Mouse (Mus musculus) MEL (cell line): Measurements from ENCODE around the gene Slc16a13. TPM values are rescaled to one million over a fixed set of nuclear protein-coding genes. Genes with fewer than 3 reads are reported as not detected.

ENCODE experiments used
- DNase-seq: peaks from one replicate; pipeline ENCODE4 v3.0.0; 2011; ENCODE audit warnings: low read depth, low spot score
- H3K27ac ChIP-seq: 2 replicates; pipeline ENCODE4 v1.5.1; 2012; ENCODE audit warnings: low read depth, mild to moderate bottlenecking, control low read depth, low read length, moderate library complexity; ENCODE audit not compliant: control insufficient read depth
- H3K27me3 ChIP-seq, 2 experiments: fragments of 150-350 bp in 1 of 2; sonication (generic) in 1 of 2; 2 replicates each; pipeline ENCODE4 v1.6.1; 2012; ENCODE audit warnings: low read length in 2 of 2, mild to moderate bottlenecking in 2 of 2, improper control_type of control experiment in 1 of 2, moderate library complexity in 1 of 2; ENCODE audit not compliant: insufficient read depth in 2 of 2, control insufficient read depth in 1 of 2
- H3K36me3 ChIP-seq, 2 experiments: 2 replicates each; pipeline ENCODE4 v1.6.1; 2012 to 2014; ENCODE audit warnings: low read length in 2 of 2, improper control_type of control experiment in 1 of 2, inconsistent platforms in 1 of 2, mild to moderate bottlenecking in 1 of 2; ENCODE audit not compliant: insufficient read depth in 2 of 2, control insufficient read depth in 1 of 2
- H3K4me1 ChIP-seq, 2 experiments: fragments of 150-350 bp in 1 of 2; sonication (generic) in 1 of 2; 2 replicates each; pipeline ENCODE4 v1.6.1; 2012; ENCODE audit warnings: low read length in 2 of 2, improper control_type of control experiment in 1 of 2, mild to moderate bottlenecking in 1 of 2; ENCODE audit not compliant: insufficient read depth in 2 of 2, control insufficient read depth in 1 of 2
- H3K4me3 ChIP-seq, 2 experiments: fragments of 150-350 bp in 1 of 2; sonication (generic) in 1 of 2; 2 replicates each; pipeline ENCODE4 v1.5.1; 2012; ENCODE audit warnings: low read depth in 2 of 2, low read length in 2 of 2, mild to moderate bottlenecking in 2 of 2, moderate library complexity in 2 of 2, control low read depth in 1 of 2, improper control_type of control experiment in 1 of 2; ENCODE audit not compliant: control insufficient read depth in 1 of 2, insufficient read depth in 1 of 2
- H3K79me2 ChIP-seq: 2 replicates; pipeline ENCODE4 v1.6.1; 2012; ENCODE audit warnings: mild to moderate bottlenecking, low read length, moderate library complexity; ENCODE audit not compliant: control insufficient read depth, poor library complexity, insufficient read depth
- H3K9ac ChIP-seq: 2 replicates; pipeline ENCODE4 v1.6.1; 2012; ENCODE audit warnings: low read depth, mild to moderate bottlenecking, control low read depth, low read length, moderate library complexity; ENCODE audit not compliant: control insufficient read depth, poor library complexity, severe bottlenecking
- H3K9me3 ChIP-seq: fragments of 150-350 bp; sonication (generic); replicated peaks from 2 replicates; pipeline ENCODE4 v1.6.1; 2012; ENCODE audit warnings: mild to moderate bottlenecking, low read length, improper control_type of control experiment, moderate library complexity; ENCODE audit not compliant: insufficient read depth
- CHD1 ChIP-seq: IDR thresholded peaks from 2 replicates; pipeline ENCODE4 v1.6.1; 2012; ENCODE audit warnings: low read depth, mild to moderate bottlenecking, inconsistent platforms, low read length, improper control_type of control experiment
- CHD2 ChIP-seq: IDR thresholded peaks from 2 replicates; pipeline ENCODE4 v1.6.1; 2011; ENCODE audit warnings: low read length, improper control_type of control experiment
- ELF1 ChIP-seq: IDR thresholded peaks from 2 replicates; pipeline ENCODE4 v1.6.1; 2014; ENCODE audit warnings: low read depth, mild to moderate bottlenecking, inconsistent platforms, low read length, improper control_type of control experiment, moderate library complexity
- EP300 ChIP-seq, 2 experiments: IDR thresholded peaks; 2 replicates each; pipeline ENCODE4 v1.6.1; 2011; ENCODE audit warnings: improper control_type of control experiment in 2 of 2, low read length in 2 of 2, low read depth in 1 of 2, mild to moderate bottlenecking in 1 of 2
- ETS1 ChIP-seq: IDR thresholded peaks from 2 replicates; pipeline ENCODE4 v1.6.1; 2012; ENCODE audit warnings: low read depth, mild to moderate bottlenecking, inconsistent platforms, low read length, improper control_type of control experiment, moderate library complexity
- GABPA ChIP-seq: IDR thresholded peaks from 2 replicates; pipeline ENCODE4 v1.6.1; 2012; ENCODE audit warnings: low read depth, mild to moderate bottlenecking, inconsistent platforms, low read length, improper control_type of control experiment, moderate library complexity
- GATA1 ChIP-seq: IDR thresholded peaks from 2 replicates; pipeline ENCODE4 v1.6.1; 2011; ENCODE audit warnings: low read depth, low read length, improper control_type of control experiment
- KAT2A ChIP-seq: conservative IDR thresholded peaks from 2 replicates; pipeline ENCODE4 v1.6.1; 2012; ENCODE audit warnings: low read depth, low read length, improper control_type of control experiment, inconsistent platforms
- MAX ChIP-seq: IDR thresholded peaks from 2 replicates; pipeline ENCODE4 v1.6.1; 2011; ENCODE audit warnings: low read length, improper control_type of control experiment
- MEF2A ChIP-seq: IDR thresholded peaks from 2 replicates; pipeline ENCODE4 v1.6.1; 2014; ENCODE audit warnings: low read depth, mild to moderate bottlenecking, inconsistent platforms, low read length, improper control_type of control experiment; ENCODE audit not compliant: poor library complexity, insufficient replicate concordance, severe bottlenecking; ENCODE audit errors: extremely low read depth
- MYB ChIP-seq: IDR thresholded peaks from 2 replicates; pipeline ENCODE4 v1.6.1; 2011; ENCODE audit warnings: mild to moderate bottlenecking, low read depth, low read length, improper control_type of control experiment
- NELFE ChIP-seq: IDR thresholded peaks from 2 replicates; pipeline ENCODE4 v1.6.1; 2011; ENCODE audit warnings: low read depth, low read length, improper control_type of control experiment
- POLR2A ChIP-seq, 2 experiments: IDR thresholded peaks; 2 replicates each; pipeline ENCODE4 v1.6.1; 2011 to 2012; ENCODE audit warnings: low read length in 2 of 2, mild to moderate bottlenecking in 2 of 2, control low read depth in 1 of 2, improper control_type of control experiment in 1 of 2, low read depth in 1 of 2, moderate library complexity in 1 of 2; ENCODE audit not compliant: control insufficient read depth in 1 of 2, insufficient read depth in 1 of 2, poor library complexity in 1 of 2
- POLR2AphosphoS2 ChIP-seq: IDR thresholded peaks from 2 replicates; pipeline ENCODE4 v1.6.1; 2011; ENCODE audit warnings: low read length, improper control_type of control experiment
- POLR2AphosphoS5 ChIP-seq: IDR thresholded peaks from 2 replicates; pipeline ENCODE4 v1.6.1; 2012; ENCODE audit warnings: low read depth, borderline replicate concordance, mild to moderate bottlenecking, inconsistent platforms, low read length, moderate library complexity, mixed read lengths
- RAD21 ChIP-seq: IDR thresholded peaks from 2 replicates; pipeline ENCODE4 v1.6.1; 2011; ENCODE audit warnings: mild to moderate bottlenecking, low read depth, low read length, improper control_type of control experiment
- RCOR1 ChIP-seq: IDR thresholded peaks from 2 replicates; pipeline ENCODE4 v1.6.1; 2012; ENCODE audit warnings: low read depth, mild to moderate bottlenecking, inconsistent platforms, low read length, improper control_type of control experiment
- TAL1 ChIP-seq: IDR thresholded peaks from 2 replicates; pipeline ENCODE4 v1.6.1; 2012; ENCODE audit warnings: mild to moderate bottlenecking, inconsistent platforms, low read length, moderate library complexity, mixed read lengths
- TCF12 ChIP-seq: IDR thresholded peaks from 2 replicates; pipeline ENCODE4 v1.6.1; 2014; ENCODE audit warnings: low read depth, mild to moderate bottlenecking, inconsistent platforms, low read length, improper control_type of control experiment, moderate library complexity
- UBTF ChIP-seq: IDR thresholded peaks from 2 replicates; pipeline ENCODE4 v1.6.1; 2012; ENCODE audit warnings: low read depth, mild to moderate bottlenecking, inconsistent platforms, low read length, improper control_type of control experiment, moderate library complexity, borderline replicate concordance; ENCODE audit not compliant: insufficient read depth
- USF1 ChIP-seq: IDR thresholded peaks from 2 replicates; pipeline ENCODE4 v1.6.1; 2014; ENCODE audit warnings: low read depth, mild to moderate bottlenecking, inconsistent platforms, low read length, improper control_type of control experiment, moderate library complexity
- USF2 ChIP-seq, 2 experiments: IDR thresholded peaks; 2 replicates each; pipeline ENCODE4 v1.6.1; 2011 to 2012; ENCODE audit warnings: improper control_type of control experiment in 2 of 2, low read length in 2 of 2, borderline replicate concordance in 1 of 2, inconsistent platforms in 1 of 2, low read depth in 1 of 2, mild to moderate bottlenecking in 1 of 2; ENCODE audit not compliant: insufficient read depth in 1 of 2
- ZC3H11A ChIP-seq: IDR thresholded peaks from 2 replicates; pipeline ENCODE4 v1.6.1; 2012; ENCODE audit warnings: low read depth, mild to moderate bottlenecking, inconsistent platforms, low read length, improper control_type of control experiment
- ZMIZ1 ChIP-seq: IDR thresholded peaks from 2 replicates; pipeline ENCODE4 v1.6.1; 2012; ENCODE audit warnings: low read depth, mild to moderate bottlenecking, inconsistent platforms, low read length, improper control_type of control experiment, moderate library complexity
- ZNF384 ChIP-seq: IDR thresholded peaks from 2 replicates; pipeline ENCODE4 v1.6.1; 2012; ENCODE audit warnings: low read depth, mild to moderate bottlenecking, inconsistent platforms, low read length, improper control_type of control experiment
- polyA plus RNA-seq, 2 experiments: library from polyadenylated mRNA; stranded (reverse) in 1 of 2; unstranded in 1 of 2; fragments of >175 nt in 1 of 2; fragments of >200 nt in 1 of 2; gene quantifications; 2 replicates each; pipeline versions ENCODE4 v1.2.1 to v1.2.4; 2012; ENCODE audit warnings: low replicate concordance in 2 of 2, low read depth in 1 of 2; ENCODE audit not compliant: insufficient read length in 2 of 2, insufficient read depth in 1 of 2, missing spikeins in 1 of 2
- total RNA-seq: library from RNA; depleted of rRNA; stranded (reverse); fragments of 300-350 nt; gene quantifications from 2 replicates; pipeline ENCODE4 v1.2.3, GENCODE M21; 2012

Slc16a13 gene
- total and polyA plus RNA-seq, 3 experiments, result 4.2 to 7.9 TPM; not detected in 1

DNA sequence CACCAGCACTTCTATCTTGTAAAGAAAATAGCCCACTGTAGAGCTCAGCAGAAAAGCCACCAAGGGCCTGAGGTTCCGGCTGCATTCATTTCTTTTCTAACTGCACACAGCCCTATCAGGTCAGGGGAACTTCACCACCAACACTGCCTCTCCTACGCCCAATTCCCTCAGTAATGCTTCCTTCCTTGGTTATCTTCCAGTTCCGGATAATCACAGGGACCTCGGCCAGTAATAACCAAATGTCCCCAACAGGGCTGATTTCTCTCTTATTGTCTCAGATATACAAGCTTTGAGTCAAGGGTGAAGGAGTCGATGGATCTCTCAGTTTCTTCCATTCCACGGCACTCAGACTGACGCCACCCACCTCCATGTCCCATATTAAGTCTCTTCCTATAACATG is 13.6 kb downstream of the Slc16a13 start:
- peaks cover 5% of the 10 kb centered on the region in 2 experiments; a peak in 3 of 4 replicates for H3K27me3 ChIP-seq
- H3K4me3 ChIP-seq, result no peak overlapping the region
- TF ChIP-seq GABPA (no peak), POLR2AphosphoS2 (no peak), KAT2A (no peak), EP300 (IDR thresholded peaks at IDR 0.05; ENCODE audit: low read depth in 1 of 2, low read length in 2 of 2) (no peak), NELFE (no peak), CHD1 (no peak), USF2 (IDR thresholded peaks at IDR 0.05; ENCODE audit: borderline replicate concordance in 1 of 2, insufficient read depth in 1 of 2, low read depth in 1 of 2, low read length in 2 of 2) (no peak), ETS1 (no peak), TCF12 (no peak), USF1 (no peak), POLR2A (IDR thresholded peaks at IDR 0.05; ENCODE audit: control insufficient read depth in 1 of 2, insufficient read depth in 1 of 2, low read depth in 1 of 2, low read length in 2 of 2, poor library complexity in 1 of 2) (no peak), RAD21 (no peak), GATA1 (no peak), MEF2A (no peak), MYB (no peak)
- DNase-seq, result no peak
- H3K36me3 ChIP-seq, result no peaks in the 10 kb centered on the region
- H3K9me3 ChIP-seq, result no peaks in the 10 kb centered on the region
- H3K4me1 ChIP-seq, result no peaks in the 10 kb centered on the region
- no peaks in the 10 kb centered on the region for H3K79me2 ChIP-seq
- no peak overlapping the region for H3K9ac ChIP-seq
- H3K27ac ChIP-seq, result no peak overlapping the region

DNA sequence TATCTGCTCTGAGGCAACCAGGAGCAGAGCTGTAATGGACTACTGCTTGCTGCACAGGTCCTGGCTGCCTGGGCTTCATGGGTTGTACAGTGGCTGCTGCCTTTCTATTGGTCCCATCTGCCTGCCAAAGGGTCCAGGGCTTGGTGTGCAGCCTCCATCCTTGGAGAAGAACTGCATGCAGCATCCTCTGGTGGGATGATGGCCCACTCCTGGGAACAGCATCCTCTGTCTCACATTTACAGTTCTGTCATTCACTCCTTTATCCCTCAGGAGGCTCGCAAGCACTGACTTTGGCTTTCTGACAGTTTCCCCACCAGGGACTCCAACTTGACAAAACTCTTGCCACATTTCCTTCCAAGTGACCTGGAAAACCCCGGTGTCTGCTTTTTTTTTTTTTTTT is 14.1 kb downstream of the Slc16a13 start:
- no peaks in the 10 kb centered on the region for H3K9me3 ChIP-seq
- TF ChIP-seq EP300 (IDR thresholded peaks at IDR 0.05; ENCODE audit: low read depth in 1 of 2, low read length in 2 of 2) (no peak), TAL1 (no peak), ZNF384 (no peak), ZMIZ1 (no peak), UBTF (no peak), USF1 (no peak), CHD1 (no peak), ETS1 (no peak), POLR2AphosphoS5 (no peak), KAT2A (no peak), MAX (no peak), RCOR1 (no peak), MEF2A (no peak), POLR2A (IDR thresholded peaks at IDR 0.05; ENCODE audit: control insufficient read depth in 1 of 2, insufficient read depth in 1 of 2, low read depth in 1 of 2, low read length in 2 of 2, poor library complexity in 1 of 2) (no peak), CHD2 (no peak), ELF1 (no peak), TCF12 (no peak), MYB (no peak), USF2 (IDR thresholded peaks at IDR 0.05; ENCODE audit: borderline replicate concordance in 1 of 2, insufficient read depth in 1 of 2, low read depth in 1 of 2, low read length in 2 of 2) (no peak), ZC3H11A (no peak)
- no peak for DNase-seq

More for the DNA sequence above, 14.1 kb downstream of the Slc16a13 start:
- Histone ChIP-seq H3K9ac (no peak overlapping the region), H3K27me3 (peaks cover 5% of the 10 kb centered on the region in 2 experiments; a peak in 3 of 4 replicates), H3K4me1 (no peaks in the 10 kb centered on the region), H3K36me3 (no peaks in the 10 kb centered on the region), H3K79me2 (no peaks in the 10 kb centered on the region), H3K4me3 (no peak overlapping the region), H3K27ac (no peak overlapping the region)
